Mouse (Mus musculus): ENCODE measurements around the gene Vmn1r25.
"Not testable (repeated sequence)": the region's sequence is repeated elsewhere in the genome, so short reads cannot be mapped to it uniquely, and the experiment has no call there.

DNA sequence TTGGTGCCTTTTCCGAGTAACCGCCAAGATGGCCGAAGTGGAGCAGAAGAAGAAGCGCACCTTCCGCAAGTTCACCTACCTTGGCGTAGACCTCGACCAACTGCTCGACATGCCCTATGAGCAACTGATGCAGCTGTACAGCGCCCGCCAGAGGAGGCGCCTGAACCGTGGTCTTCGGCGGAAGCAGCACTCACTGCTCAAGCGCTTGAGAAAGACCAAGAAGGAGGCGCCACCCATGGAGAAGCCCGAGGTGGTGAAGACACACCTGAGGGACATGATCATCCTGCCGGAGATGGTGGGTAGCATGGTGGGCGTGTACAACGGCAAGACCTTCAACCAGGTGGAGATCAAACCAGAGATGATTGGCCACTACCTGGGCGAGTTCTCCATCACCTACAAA is 36.9 kb upstream of the Vmn1r25 start:
- not testable (repeated sequence) for TF ChIP-seq GATA1 (IDR thresholded peaks at IDR 0.05; ENCODE audit: borderline replicate concordance, low read length); FLI1 (IDR thresholded peaks at IDR 0.05; ENCODE audit: low read length)

Data from megakaryocyte, embryonic 14.5 days (primary cell).